Mouse (Mus musculus) kidney, embryonic 16.5 days (tissue): ENCODE data around the gene Dlg2. TPM values are rescaled to one million over a fixed set of nuclear protein-coding genes. Genes with fewer than 3 reads are reported as not detected.
A peak's percentile ranks its signal among the peaks of the same experiment; 100 is the strongest.

Experiments used
- ATAC-seq: fragments of 200-750 bp; cut with Nextera tagmentation; 2 replicates; pipeline ENCODE4 v1.8.0; 2017; ENCODE audit warnings: moderate TSS enrichment; ENCODE audit not compliant: low FRiP score, low TSS enrichment
- H3K27ac ChIP-seq: fragments of 300-500 bp; sonication (generic); 2 replicates; pipeline ENCODE4 v1.5.1; 2014; ENCODE audit warnings: low read length
- H3K27me3 ChIP-seq: fragments of 300-500 bp; sonication (generic); 2 replicates; pipeline ENCODE4 v1.6.1; 2014; ENCODE audit warnings: low read length, control low read depth, mixed read lengths; ENCODE audit not compliant: insufficient read depth
- H3K36me3 ChIP-seq: fragments of 300-500 bp; sonication (generic); 2 replicates; pipeline ENCODE4 v1.6.1; 2014; ENCODE audit warnings: low read length, control low read depth, mixed read lengths; ENCODE audit not compliant: insufficient read depth
- H3K4me1 ChIP-seq: fragments of 300-500 bp; sonication (generic); 2 replicates; pipeline ENCODE4 v1.6.1; 2014; ENCODE audit warnings: low read length, control low read depth, mixed read lengths; ENCODE audit not compliant: insufficient read depth
- H3K4me2 ChIP-seq: fragments of 300-500 bp; sonication (generic); replicated peaks from 2 replicates; pipeline ENCODE4 v1.6.1; 2014; ENCODE audit warnings: low read depth, low read length
- H3K4me3 ChIP-seq: fragments of 300-500 bp; sonication (generic); 2 replicates; pipeline ENCODE4 v1.5.1; 2014; ENCODE audit warnings: mild to moderate bottlenecking, low read length
- H3K9ac ChIP-seq: fragments of 300-500 bp; sonication (generic); replicated peaks from 2 replicates; pipeline ENCODE4 v1.6.1; 2014; ENCODE audit warnings: low read length
- H3K9me3 ChIP-seq: fragments of 300-500 bp; sonication (generic); 2 replicates; pipeline ENCODE4 v1.6.1; 2016; ENCODE audit warnings: low read length, control low read depth
- WGBS: fragments of 180-500 bp; shearing (Covaris S2); extraction: QIAGEN DNeasy Blood & Tissue Kit; methylation state at CpG from one replicate; pipeline ENCODE4 v1.1.7; 2014; 5-methylcytosine and 5-hydroxymethylcytosine counted together
- polyA plus RNA-seq: library from polyadenylated mRNA; unstranded; fragments of >200 nt; fragmentation: Nextera tagmentation; extraction: Ambion mirVana; gene quantifications from 2 replicates; pipeline ENCODE4 v1.2.1, GENCODE M21; 2015

The Dlg2 gene
- polyA plus RNA-seq, 1 experiment from 2014 or later, result 1.0 TPM

DNA sequence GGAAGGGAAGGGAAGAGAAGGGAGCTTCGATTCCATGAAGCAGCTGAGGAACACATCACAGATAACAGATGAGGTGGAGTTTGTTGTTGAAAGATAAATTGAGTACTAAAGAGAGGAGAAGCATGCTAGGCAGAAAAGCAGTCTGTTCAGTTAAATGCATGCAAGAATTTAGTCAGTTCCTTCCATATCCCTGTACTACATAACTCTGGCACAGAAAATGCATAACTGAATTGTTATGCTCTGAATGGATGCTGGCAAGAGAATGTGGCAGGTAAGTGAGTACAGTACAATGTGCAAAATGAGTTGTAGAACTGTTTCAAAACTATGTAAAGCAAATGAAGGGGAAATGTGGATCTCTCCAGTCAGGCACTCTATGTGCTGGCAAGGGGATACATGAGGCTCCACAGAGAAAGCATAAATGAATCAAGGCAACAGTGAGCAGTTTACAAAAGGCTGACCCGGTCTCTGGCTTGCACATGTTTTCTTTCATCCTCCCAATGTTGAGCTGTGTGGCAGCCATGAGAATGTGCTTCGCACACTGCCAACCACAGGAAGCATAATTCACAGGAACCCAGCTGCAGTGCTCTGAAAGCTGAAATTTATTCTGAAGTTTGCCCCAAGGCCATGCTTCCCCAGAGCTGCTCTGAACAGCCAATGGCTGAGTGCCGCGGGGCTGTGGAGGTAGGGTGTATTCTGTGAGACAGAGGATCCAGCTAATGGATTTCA lies 1386.5 kb downstream of the Dlg2 start:
- 36% methylated on average over 5 of the region's 5 CpGs for WGBS
- ATAC-seq, result peak; percentile 79

DNA sequence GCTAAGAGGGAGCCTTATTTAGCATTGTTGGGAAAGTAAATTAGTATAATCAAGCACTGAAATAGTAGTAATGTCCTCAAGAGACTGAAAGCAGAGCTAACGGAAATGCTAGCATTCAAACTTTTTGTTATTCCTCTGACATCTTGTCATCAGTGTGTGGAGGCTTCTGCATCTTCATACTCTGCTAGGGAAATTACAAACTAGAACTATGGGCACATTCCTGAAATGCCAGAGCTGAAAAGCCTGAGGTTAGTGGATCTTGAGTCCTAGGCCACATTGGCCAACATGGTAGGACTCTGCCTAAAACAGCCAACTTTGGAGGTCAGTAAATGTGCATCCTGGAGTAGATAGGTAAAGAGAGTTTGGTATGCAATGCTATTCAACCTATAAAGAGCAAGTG lies 1392.4 kb downstream of the Dlg2 start:
- WGBS, result 74% methylated on average over 1 of the region's 1 CpGs
- H3K4me1 ChIP-seq, result no peaks in the 10 kb centered on the region

More for the DNA sequence above, 1386.5 kb downstream of the Dlg2 start:
- no peaks in the 10 kb centered on the region for H3K36me3 ChIP-seq
- no peak overlapping the region for H3K27ac ChIP-seq
- H3K4me2 ChIP-seq, result no peak overlapping the region
- H3K27me3 ChIP-seq, result no peaks in the 10 kb centered on the region
- no peak overlapping the region for H3K9ac ChIP-seq
- no peak overlapping the region for H3K4me3 ChIP-seq
- H3K4me1 ChIP-seq, result peaks cover 8% of the 10 kb centered on the region; the same call in 1 of the 2 replicates
- no peaks in the 10 kb centered on the region for H3K9me3 ChIP-seq

DNA sequence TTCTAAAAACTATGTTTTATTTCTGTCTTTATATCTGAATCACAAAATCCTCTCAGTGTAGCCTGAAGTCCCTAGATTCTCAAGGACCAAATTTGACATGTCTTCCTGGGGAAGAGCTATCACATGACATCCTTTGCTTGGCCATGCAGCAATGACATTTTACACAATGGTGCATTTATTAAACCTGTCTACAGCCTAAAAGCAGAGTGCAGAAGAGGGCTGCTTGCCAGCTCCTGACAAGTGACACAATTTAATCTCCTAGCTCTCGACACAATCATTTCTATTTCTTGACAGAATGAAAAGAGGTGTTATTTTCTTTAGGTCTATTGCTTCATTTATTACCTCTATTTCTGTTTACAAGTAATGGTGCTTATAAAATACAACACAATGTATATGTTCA lies 1400.4 kb downstream of the Dlg2 start:
- ATAC-seq, result no peak
- 63% methylated on average over 1 of the region's 1 CpGs for WGBS
- Histone ChIP-seq H3K4me2 (no peak overlapping the region), H3K27me3 (no peaks in the 10 kb centered on the region), H3K4me1 (no peaks in the 10 kb centered on the region), H3K9ac (no peak overlapping the region), H3K36me3 (no peaks in the 10 kb centered on the region), H3K27ac (no peak overlapping the region), H3K4me3 (no peak overlapping the region), H3K9me3 (no peaks in the 10 kb centered on the region)

More for the DNA sequence above, 1392.4 kb downstream of the Dlg2 start:
- Histone ChIP-seq H3K4me2 (no peak overlapping the region), H3K9ac (no peak overlapping the region), H3K27me3 (no peaks in the 10 kb centered on the region), H3K9me3 (no peaks in the 10 kb centered on the region), H3K4me3 (no peak overlapping the region), H3K36me3 (no peaks in the 10 kb centered on the region), H3K27ac (no peak overlapping the region)
- ATAC-seq, result no peak

DNA sequence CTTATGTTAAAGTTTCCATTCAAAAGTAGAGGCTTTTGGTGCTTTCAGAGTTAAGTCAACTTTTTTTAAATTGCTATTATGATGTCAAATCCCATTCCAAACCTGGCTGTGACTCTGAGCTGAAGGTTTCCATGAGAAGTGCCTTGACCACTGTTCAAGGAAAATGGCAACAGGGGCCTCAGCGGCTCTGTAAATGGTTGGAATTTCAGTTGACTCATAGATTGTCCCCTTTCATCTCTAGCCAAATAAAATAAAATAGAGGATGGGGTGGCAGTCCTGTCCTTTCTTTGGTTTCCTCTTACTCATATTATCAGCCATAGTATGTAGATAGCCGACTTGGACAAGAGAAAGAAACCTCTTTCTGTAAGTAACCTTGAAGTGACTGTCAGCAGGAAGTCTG lies 1401.3 kb downstream of the Dlg2 start:
- H3K9ac ChIP-seq, result no peak overlapping the region
- H3K4me3 ChIP-seq, result no peak overlapping the region
- no peaks in the 10 kb centered on the region for H3K36me3 ChIP-seq
- H3K4me2 ChIP-seq, result no peak overlapping the region
- H3K27ac ChIP-seq, result no peak overlapping the region
- no peaks in the 10 kb centered on the region for H3K9me3 ChIP-seq
- no peak for ATAC-seq
- H3K4me1 ChIP-seq, result no peaks in the 10 kb centered on the region
- 77% methylated on average over 2 of the region's 2 CpGs for WGBS
- H3K27me3 ChIP-seq, result no peaks in the 10 kb centered on the region

DNA sequence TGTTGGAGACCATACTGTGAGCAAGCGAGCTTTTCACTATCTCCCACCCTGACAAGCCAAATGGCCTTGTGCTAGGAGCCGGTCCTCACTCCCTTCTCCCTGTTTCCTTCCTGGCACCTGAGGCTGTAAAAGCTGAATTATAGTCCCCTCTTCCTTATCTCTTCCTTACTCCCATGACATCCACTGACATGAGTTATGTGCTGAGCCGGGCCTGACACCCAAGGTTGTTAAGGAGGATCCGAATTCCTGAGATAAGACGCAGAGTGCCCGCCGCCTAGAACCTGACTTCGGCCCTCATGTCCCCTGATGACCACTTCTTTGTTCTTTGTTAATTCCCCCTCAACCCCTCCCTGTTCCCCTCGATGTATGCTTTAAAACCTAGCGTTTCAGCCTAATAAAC lies 1409.9 kb downstream of the Dlg2 start:
- Histone ChIP-seq H3K27ac (no peak overlapping the region), H3K4me1 (no peaks in the 10 kb centered on the region), H3K27me3 (no peaks in the 10 kb centered on the region), H3K9ac (no peak overlapping the region), H3K36me3 (no peaks in the 10 kb centered on the region), H3K9me3 (no peaks in the 10 kb centered on the region; the same call in 1 of the 2 replicates), H3K4me3 (no peak overlapping the region), H3K4me2 (no peak overlapping the region)
- no peak for ATAC-seq
- 69% methylated on average over 10 of the region's 10 CpGs for WGBS

DNA sequence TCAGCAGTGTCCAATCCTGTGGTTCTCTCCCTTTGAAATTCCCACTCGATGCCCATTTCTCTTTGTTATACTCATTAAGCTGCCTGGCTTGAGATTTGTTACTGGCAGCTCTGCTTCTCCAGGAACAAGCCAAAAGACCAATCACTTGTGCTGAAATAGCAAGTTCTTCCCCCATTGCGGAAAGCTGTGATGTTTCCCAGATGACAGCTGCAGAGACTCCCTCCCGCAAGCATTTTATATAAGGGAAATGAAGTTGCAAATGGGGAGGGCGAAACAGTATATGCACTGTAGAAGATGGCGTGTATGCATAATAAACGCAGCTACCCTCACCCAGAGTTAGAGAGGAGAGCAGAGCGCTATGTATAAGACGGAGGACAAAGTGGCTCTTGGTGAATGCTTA lies 1417.5 kb downstream of the Dlg2 start:
- Histone ChIP-seq H3K9ac (no peak overlapping the region), H3K4me1 (no peaks in the 10 kb centered on the region)
- WGBS, result 79% methylated on average over 8 of the region's 8 CpGs

DNA sequence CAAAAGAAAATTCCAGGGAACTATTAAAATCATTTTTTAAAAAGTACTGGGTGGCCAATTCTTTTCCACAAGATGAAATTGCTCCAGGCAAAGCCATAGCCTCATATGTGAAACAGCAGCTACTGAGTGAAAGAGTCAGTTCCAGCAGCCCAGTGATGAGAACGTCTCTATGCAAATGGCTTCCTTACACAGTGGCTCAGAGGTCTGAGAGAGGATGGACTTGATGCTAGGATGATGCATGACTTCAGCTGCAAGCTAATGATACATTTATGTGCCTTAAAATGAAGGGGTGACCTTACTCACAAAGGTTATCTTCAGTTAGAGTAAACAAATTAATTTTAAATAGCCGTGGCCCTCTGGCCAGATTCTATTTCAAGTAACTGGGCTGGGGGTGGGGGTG lies 1420.5 kb downstream of the Dlg2 start:
- no peak overlapping the region for H3K4me3 ChIP-seq
- ATAC-seq, result no peak
- H3K9me3 ChIP-seq, result no peaks in the 10 kb centered on the region
- H3K9ac ChIP-seq, result no peak overlapping the region
- H3K4me1 ChIP-seq, result 0 out of 2 replicates have a peak, but pooled peaks cover under 1% of the 10 kb centered on the region
- no peak overlapping the region for H3K27ac ChIP-seq
- no peaks in the 10 kb centered on the region for H3K27me3 ChIP-seq
- no peak overlapping the region for H3K4me2 ChIP-seq
- H3K36me3 ChIP-seq, result no peaks in the 10 kb centered on the region
- 15% methylated on average over 2 of the region's 2 CpGs for WGBS

More for the DNA sequence above, 1417.5 kb downstream of the Dlg2 start:
- Histone ChIP-seq H3K4me2 (no peak overlapping the region), H3K27me3 (no peaks in the 10 kb centered on the region), H3K27ac (no peak overlapping the region), H3K36me3 (no peaks in the 10 kb centered on the region), H3K9me3 (no peaks in the 10 kb centered on the region), H3K4me3 (no peak overlapping the region)
- ATAC-seq, result no peak

DNA sequence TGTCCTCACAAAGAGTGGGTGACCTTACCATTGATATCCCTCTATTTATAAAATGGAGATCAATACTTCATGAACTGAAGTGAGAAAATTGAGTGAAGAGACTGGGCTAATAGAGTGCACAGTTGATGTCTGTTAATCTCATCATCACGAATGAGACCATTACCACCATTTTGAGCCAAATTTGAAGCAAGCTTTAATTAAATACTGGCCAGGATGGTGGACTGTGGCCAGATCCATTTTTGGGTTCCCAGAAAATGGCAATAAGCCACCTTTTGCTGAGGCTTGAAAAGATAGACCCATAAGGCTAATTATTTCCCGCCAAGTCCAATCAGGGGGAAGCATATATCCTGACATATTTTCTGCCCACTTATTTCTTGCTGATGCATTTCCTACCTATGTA lies 1421.0 kb downstream of the Dlg2 start:
- no peak for ATAC-seq
- Histone ChIP-seq H3K4me1 (0 out of 2 replicates have a peak, but pooled peaks cover 3% of the 10 kb centered on the region), H3K9me3 (no peaks in the 10 kb centered on the region), H3K4me3 (no peak overlapping the region), H3K36me3 (no peaks in the 10 kb centered on the region), H3K27ac (no peak overlapping the region), H3K9ac (no peak overlapping the region), H3K27me3 (no peaks in the 10 kb centered on the region), H3K4me2 (no peak overlapping the region)
- 87% methylated on average over 2 of the region's 2 CpGs for WGBS

DNA sequence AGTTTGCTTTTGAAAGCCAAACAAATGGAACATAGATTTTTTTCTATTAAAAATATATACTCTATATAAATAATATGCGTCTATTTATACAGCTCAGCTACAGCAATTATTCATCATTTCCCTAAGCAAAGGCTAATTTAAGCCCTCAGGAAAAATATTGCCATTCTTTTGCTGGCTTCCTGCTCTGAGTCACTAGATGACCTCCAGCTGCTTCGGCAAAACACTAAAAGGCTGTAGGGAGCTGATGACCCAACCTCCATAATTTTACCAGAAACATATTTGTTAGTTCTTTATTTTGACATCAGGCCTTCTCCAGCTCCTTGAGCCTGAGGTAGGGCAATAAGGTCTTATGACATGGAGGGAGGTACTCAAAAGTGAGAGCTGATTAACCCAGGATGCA lies 1426.0 kb downstream of the Dlg2 start:
- H3K27ac ChIP-seq, result peak overlapping the region; percentile 56; the same call in 1 of the 2 replicates
- H3K27me3 ChIP-seq, result no peaks in the 10 kb centered on the region
- H3K4me3 ChIP-seq, result no peak overlapping the region
- H3K4me2 ChIP-seq, result no peak overlapping the region
- H3K36me3 ChIP-seq, result no peaks in the 10 kb centered on the region
- H3K9ac ChIP-seq, result no peak overlapping the region
- WGBS, result 49% methylated on average over 2 of the region's 2 CpGs
- ATAC-seq, result peak; percentile 73; the same call in 1 of the 2 replicates
- H3K9me3 ChIP-seq, result no peaks in the 10 kb centered on the region
- 0 out of 2 replicates have a peak, but pooled peaks cover 3% of the 10 kb centered on the region for H3K4me1 ChIP-seq

DNA sequence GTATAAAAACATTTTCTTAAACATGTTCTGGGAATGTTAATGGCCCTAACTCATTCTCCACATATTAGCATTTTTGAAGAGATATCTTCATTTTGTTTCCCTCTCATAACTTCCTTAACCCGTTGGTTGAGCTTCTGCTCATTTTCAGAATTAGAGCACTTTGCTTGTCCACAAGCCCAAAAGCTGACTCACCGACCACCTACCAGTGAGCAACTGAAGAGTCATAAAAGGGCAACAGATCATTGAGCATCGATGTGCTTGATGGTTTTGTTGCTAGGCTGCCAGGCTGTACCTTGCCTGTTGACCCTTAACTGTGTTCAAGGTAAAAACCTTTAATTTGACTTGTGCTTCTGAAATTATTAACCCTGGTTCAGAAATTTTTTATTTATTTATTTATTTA lies 1440.3 kb downstream of the Dlg2 start:
- Histone ChIP-seq H3K9ac (no peak overlapping the region), H3K4me3 (no peak overlapping the region), H3K9me3 (no peaks in the 10 kb centered on the region), H3K27ac (no peak overlapping the region), H3K4me2 (no peak overlapping the region), H3K4me1 (no peaks in the 10 kb centered on the region), H3K27me3 (no peaks in the 10 kb centered on the region), H3K36me3 (no peaks in the 10 kb centered on the region)
- 59% methylated on average over 3 of the region's 3 CpGs for WGBS
- ATAC-seq, result no peak
